Mouse (Mus musculus) NIH3T3 (cell line): ENCODE data around the gene Ch25h.
A peak's percentile ranks its signal among the peaks of the same experiment; 100 is the strongest.

Experiments
- DNase-seq: peaks from one replicate; pipeline ENCODE4 v3.0.0-alpha.2; 2012; ENCODE audit warnings: low read depth

Gene Ch25h

DNA sequence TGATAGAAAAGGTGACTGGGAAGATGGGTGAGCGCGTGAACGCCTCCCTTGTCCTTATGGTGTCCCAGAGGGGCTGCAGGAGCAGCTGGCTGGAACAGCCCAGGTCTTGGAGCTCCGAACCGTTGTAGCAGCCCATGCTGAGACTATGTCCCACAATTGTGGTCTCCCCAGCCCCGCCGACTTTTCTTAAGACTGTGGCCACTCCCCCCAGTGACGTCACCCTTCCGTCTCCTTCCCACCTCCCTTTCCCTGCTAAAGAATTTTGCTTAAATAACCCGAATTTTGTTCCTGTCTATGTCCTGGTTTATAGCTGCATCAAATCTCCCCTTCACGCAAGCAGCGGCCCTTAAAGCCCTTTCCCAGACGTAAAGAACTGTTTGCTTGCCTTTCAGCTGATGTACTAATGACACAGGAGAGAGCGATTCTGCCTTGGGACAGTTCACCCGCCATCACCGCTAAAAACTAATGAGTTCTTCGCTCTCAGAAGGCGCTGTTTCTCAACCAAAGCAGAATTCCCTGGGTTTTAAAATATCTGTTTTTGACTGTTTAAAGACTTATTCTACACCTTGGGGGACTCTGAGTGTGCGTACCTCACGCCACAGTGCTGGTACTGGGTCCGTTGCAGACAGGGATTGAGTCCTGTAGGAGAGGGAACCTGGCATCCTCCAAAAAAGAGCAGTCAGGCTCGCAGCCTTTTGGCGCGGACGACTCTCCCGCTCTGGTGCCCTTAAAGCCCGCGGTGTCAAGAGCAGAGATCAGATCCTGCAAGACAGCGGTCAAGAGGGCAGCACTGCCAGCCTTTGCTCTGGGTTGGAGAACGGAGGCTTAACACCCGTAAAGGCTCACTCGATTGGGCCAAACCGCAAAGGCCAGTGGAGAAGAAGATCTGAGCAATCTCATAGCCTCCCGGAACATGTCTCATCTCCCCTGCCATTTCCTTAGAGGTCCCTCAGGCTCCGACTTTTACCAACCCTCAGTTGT, at the start of gene Ch25h:
Gene Ch25h, minus strand, starts transcription at position 174 of the 981 bp plus-strand sequence.
- no peak for DNase-seq

- DNase-seq, result no peak
Measured at GRCm38 (mm10) chr19:34524646-34525045, 49.7 kb upstream of the Ch25h start.

DNA sequence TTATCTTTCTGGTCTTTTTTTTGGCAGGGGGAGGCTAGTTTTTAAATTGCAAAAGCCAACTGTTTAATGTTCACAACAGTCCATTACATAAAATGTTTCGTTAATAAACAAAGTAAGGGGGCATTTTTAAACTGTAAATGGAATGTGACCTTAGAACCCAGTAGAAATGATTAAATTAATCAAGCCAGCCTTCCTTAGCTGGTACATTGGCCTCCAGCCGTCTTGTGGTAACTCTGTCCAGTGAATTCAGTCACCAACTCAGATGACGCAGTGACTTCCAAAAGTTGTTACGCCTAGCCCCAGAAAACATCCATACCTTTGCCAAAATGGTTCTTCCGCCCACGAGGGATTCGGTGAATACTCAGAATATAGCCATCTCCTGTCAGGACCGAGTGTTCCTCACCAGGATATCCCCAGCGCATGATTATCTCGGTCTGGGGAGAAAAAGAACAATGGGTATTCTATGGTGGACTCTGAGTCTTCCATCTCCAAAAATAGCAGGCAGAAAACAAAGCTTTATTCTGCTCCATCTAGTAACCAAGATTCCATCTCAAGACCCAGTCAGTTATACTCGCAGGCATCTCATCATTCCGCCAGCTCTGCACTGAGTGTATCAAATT, 48.3 kb upstream of the Ch25h start:
- no peak for DNase-seq

DNA sequence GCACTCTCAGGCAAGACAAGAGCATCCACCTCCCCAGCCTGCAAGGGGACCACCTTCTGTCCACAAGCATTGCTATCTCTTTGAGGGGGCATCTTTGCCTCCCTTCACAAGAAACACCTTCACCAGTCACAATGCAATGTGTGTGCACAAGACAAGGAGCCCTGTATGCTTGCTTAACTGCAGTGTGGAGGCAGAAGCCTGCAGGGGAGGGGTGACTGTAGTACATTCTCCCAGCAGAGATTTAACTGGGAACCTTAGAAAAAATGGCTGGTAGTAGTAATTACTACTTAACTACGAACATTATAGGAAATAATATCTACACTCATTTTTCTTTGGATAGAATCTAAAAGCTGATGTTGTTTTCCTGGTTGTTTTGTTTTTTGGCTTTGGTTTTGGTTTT, 47.0 kb upstream of the Ch25h start:
- no peak for DNase-seq

DNA sequence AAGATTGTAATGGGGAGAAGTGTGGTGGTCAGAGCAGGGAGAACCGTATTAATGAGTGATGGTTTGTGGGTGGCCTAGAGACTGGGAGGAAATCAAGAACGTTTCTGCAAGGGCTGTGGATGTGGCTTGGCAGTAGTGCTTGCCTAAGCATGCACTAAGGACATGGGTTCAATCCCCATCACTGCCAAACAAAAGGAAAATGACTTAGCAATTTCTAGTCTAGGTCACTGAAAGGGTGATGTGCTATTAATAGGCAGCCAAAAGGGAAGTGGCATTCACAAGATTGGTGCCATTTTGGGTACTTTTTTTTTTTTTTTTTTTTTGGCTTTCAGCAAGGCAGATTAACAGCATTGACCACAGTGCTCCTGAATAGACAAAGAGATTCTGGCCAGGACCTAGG, 46.4 kb upstream of the Ch25h start:
- DNase-seq, result no peak

DNA sequence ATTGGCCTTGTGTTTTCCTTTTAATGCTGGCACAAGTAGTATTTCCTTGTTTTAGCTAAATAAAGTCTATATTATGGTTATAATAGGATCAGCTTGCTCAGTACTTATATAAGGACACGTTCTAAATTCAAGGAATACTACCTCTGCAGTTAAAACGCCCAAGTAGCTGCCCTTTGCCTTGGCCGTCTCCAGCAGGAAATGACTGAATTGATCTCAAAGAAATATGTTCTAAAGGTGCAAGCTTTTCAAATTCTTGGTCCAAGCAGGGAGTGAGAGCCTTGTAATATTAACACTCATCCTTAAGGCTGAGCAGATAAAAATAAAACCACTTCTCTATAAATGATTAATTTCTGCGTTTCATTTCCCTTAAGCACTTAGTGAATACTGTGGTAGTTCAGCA, 45.1 kb upstream of the Ch25h start:
- DNase-seq, result no peak

DNA sequence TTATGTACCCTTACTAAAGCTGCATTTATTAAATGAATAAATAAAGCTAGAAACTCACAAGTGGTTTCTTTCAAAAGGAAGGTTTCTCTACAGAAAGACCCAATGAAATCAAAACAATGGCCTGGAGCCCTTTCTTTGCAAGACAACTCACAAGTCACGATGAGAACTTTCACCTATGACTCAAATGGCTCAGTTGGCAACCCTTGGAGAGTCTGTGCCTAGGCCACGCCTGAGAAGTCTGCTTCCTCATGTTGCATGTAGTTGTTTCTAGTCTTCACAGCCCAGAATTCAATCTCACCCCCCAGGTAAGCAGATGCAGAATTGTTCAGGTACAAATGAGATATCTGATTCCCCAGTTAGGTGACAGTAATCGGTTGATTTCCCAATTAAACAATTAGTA, 44.7 kb upstream of the Ch25h start:
- peak; percentile 28 for DNase-seq

GRCm38 (mm10) chr19:34518786-34519185, 43.8 kb upstream of the Ch25h start:
- DNase-seq, result no peak

- peak; percentile 68 for DNase-seq
Measured at GRCm38 (mm10) chr19:34517812-34518594, 43.0 kb upstream of the Ch25h start.

DNA sequence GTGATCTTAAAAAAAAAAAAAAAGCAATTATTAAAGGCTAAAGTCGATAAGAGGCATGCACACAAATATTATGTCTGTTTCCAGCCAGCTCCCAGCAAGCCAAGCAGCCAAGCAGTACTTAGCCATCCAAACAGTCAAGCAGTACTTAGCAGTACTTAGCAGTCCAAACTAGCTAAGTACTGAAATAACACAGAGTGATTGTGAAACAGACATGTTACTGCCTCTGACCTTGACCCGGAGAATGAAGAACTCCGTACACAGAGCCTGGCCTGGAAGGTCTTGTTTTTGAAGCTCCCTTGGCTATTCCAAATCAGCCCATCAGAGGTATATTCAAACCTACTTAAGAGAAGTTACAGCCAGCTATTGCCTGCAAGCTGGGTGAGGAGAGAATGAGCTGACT, 42.2 kb upstream of the Ch25h start:
- DNase-seq, result no peak

GRCm38 (mm10) chr19:34516346-34516745, 41.4 kb upstream of the Ch25h start:
- no peak for DNase-seq

DNA sequence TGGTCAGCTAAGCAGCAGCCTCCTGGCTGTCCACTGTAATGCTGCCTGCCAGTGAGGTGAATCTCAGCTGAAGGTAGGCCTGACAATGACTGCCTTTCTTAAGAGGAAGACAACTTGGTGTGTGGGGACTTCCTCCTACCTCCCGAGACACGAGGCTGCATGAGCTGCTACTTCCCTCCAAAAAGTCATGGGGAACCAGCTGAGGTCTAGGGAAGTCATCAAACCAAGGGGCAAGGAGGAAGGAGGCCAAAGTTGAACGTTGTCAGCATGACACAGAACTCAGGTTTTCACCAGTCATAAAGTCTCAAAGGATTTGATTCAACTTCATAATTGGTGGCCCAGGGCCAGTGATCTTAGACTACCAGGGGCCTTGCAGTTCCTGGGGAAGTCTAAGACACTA, 40.7 kb upstream of the Ch25h start:
- DNase-seq, result no peak

GRCm38 (mm10) chr19:34511528-34511927, 36.6 kb upstream of the Ch25h start:
- no peak for DNase-seq

DNA sequence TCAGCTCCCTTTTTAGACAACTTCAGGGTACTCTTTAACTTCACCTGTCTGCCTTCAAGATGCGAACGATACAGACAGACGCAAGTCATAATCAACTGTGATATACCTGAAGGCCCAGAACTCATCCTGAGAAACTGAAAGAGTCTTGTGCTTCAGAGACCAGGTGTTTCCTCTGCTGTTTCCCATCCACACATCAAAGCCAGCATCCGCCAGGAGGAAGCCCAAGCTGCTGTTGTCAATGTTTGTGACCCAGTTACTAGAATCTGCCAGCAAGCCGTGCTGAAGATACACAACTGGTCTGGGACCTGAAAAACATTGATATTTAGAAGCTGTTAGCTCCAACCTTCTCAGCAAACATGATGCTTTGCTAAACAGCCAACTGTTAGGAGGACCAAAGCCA, 35.8 kb upstream of the Ch25h start:
- no peak for DNase-seq

- DNase-seq, result no peak
Measured at GRCm38 (mm10) chr19:34505161-34505721, 30.3 kb upstream of the Ch25h start.

DNA sequence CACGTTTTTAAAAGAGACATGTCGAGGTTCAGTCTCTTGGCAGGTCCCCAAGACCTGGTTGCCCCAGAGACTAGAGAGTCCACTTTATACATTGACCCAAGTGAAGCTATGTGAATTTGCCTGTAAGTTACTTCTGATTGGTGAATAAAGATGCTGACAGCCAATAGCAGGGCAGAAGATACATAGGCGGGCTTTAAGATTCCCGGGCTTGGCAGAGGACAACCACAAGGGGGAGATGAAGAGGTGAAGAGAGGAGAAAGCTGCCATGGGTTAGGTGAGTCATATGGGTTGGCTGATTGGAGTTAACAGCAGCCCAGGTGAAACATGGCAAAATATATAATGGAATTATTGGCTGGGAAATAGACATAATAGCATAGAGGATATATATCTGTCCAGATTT, 25.8 kb upstream of the Ch25h start:
- DNase-seq, result peak; percentile 90

GRCm38 (mm10) chr19:34496353-34496752, 21.4 kb upstream of the Ch25h start:
- no peak for DNase-seq

DNA sequence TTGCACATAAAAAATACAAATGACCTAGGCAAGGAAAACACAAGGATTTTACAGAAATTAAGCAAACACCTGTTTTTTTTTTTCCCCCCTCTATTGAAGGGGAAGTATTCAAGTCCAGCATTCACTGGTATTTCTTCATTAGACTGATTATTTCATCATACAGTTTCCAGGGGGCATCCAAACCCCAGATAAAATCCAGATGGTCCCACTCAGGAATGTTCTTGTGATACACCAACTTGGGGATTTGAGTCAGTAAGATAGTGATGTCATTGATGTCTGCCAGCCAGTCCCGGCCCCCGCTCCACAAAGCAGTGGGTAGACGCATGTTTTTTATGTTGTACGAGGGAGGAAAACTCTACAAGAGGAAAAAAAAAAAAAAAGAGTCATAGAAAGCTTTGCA, 18.9 kb upstream of the Ch25h start:
- DNase-seq, result peak; percentile 62

GRCm38 (mm10) chr19:34483547-34483946, 8.6 kb upstream of the Ch25h start:
- peak; percentile 90 for DNase-seq

GRCm38 (mm10) chr19:34474228-34474990, 555 bp downstream of the Ch25h start:
- no peak for DNase-seq

GRCm38 (mm10) chr19:34471703-34472102, 3.3 kb downstream of the Ch25h start:
- DNase-seq, result peak; percentile 45
